Mouse (Mus musculus) C2C12 (cell line): ENCODE results near the gene Diras2.

Experiments
- CTCF ChIP-seq: IDR thresholded peaks from one replicate; pipeline ENCODE4 v1.5.1; 2011; ENCODE audit not compliant: control insufficient read depth, insufficient read depth, insufficient read length
- FOSL1 ChIP-seq: IDR thresholded peaks from one replicate; pipeline ENCODE4 v1.8.0; 2011; ENCODE audit warnings: mild to moderate bottlenecking, low read length; ENCODE audit not compliant: poor library complexity, insufficient read depth, severe bottlenecking
- MAX ChIP-seq: IDR thresholded peaks from one replicate; pipeline ENCODE4 v1.6.1; 2011; ENCODE audit warnings: mild to moderate bottlenecking, control low read depth
- USF1 ChIP-seq: IDR thresholded peaks from one replicate; pipeline ENCODE4 v1.6.1; 2011; ENCODE audit warnings: low read depth, mild to moderate bottlenecking, control low read depth, moderate library complexity

DNA sequence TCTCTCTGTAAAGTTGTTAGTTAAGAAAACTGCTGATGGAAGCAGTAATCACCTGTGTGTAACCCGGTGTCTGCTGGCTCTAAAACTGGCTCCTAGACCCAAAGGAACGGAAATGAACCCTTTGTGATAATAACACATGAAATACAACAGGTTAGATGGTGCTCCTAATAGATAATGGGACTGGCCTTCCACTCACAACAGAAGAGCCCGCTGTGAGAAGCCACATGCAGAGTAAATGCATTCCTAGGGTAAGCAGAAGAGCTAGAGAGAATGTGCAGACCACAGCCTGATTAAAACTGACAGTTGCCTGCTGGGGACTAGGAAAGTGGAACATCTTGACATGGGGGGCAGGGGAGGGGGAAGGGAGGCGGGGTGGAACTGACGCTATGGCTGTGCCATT, 18.7 kb downstream of the Diras2 start:
- TF ChIP-seq CTCF (no peak), FOSL1 (no peak), USF1 (no peak), MAX (no peak)
